Mouse (Mus musculus): ENCODE results near the gene Fam208b.

DNA sequence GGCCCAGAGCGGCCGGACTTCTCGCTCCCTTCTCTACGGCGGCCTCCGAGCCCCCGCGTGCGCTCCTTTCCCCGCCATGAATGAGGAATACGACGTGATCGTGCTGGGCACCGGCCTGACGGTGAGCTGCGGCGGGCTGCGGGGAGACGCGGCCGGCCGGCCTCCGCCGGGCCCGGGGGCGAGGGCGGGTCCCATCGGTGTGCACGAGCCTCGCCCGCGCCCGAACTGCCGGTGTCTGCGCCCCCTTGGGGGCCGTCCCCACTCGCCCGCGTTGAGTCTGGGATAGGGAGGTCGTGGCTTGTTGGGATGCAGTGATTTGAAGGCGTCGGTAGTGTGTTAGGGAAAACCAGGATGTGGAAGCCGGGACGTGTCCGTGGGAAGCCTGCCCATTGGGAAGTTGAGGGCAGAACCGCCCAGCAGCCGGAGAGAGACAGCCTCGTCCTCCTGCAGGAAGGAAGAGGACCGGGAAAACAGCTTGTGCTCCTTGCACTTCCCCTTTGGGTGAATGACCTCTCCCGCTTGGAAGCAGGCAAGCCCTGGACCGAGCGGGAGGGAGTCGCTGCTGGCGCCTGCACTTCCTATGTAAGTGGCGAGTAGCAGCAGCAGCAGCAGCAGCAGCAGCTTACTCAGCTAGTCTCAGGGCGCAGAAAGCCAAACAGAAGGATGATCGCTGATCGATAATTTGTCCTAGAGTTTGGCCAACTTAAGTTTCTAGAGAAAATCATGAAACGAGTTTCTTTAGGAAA lies 72.5 kb downstream of the Fam208b start:
- TF ChIP-seq TCF12 (IDR thresholded peaks at IDR 0.05; ENCODE audit: insufficient read depth, poor library complexity, severe bottlenecking) (no peak), POLR2A (IDR thresholded peaks at IDR 0.05; ENCODE audit: insufficient read length, low read depth) (peak; percentile 32), POLR2AphosphoS2 (IDR thresholded peaks at IDR 0.05; ENCODE audit: insufficient read length, low read depth) (no peak), MAX (IDR thresholded peaks at IDR 0.05; ENCODE audit: low read depth) (no peak), MYOD1 (IDR thresholded peaks at IDR 0.05; ENCODE audit: control insufficient read depth in 1 of 3, insufficient read length in 2 of 3, low read depth in 2 of 3) (no peak), CEBPB (IDR thresholded peaks at IDR 0.05; ENCODE audit: insufficient read depth, poor library complexity, severe bottlenecking) (no peak), USF1 (IDR thresholded peaks at IDR 0.05; ENCODE audit: low read depth) (no peak), REST (IDR thresholded peaks at IDR 0.05; ENCODE audit: insufficient read depth, insufficient read length) (no peak), MYOG (IDR thresholded peaks at IDR 0.05; ENCODE audit: control insufficient read depth in 1 of 3, insufficient read depth in 1 of 3, insufficient read length in 2 of 3, low read depth in 2 of 3) (no peak), E2F4 (IDR thresholded peaks at IDR 0.05; ENCODE audit: insufficient read depth) (no peak), TCF3 (IDR thresholded peaks at IDR 0.05; ENCODE audit: insufficient read length, low read depth) (no peak), SRF (IDR thresholded peaks at IDR 0.05; ENCODE audit: control insufficient read depth, insufficient read length, low read depth) (no peak)

All from myocyte (in vitro differentiated cells).